Mouse (Mus musculus) Patski (cell line): ENCODE results near the gene Wdfy2. TPM values are rescaled to one million over a fixed set of nuclear protein-coding genes. Genes with fewer than 3 reads are reported as not detected.

ENCODE experiments used
- ATAC-seq: fragments of 100-300 bp; one replicate; pipeline ENCODE4 v1.8.0; 2021
- CTCF ChIA-PET: fragments of 350-600 bp; sonication (Branson Sonifier 250); formaldehyde crosslinking; loops from one replicate; lab custom pipeline; 2022; ENCODE audit warnings: inconsistent platforms; lab: Charles Lee
- POLR2A ChIA-PET: fragments of 350-600 bp; sonication (Branson Sonifier 250); formaldehyde crosslinking; loops from one replicate; lab custom pipeline; 2022; ENCODE audit warnings: antibody characterized with exemption, inconsistent platforms; lab: Charles Lee
- DNase-seq: peaks from one replicate; pipeline ENCODE4 v3.0.0-alpha.2; 2011; ENCODE audit warnings: low read depth, low spot score
- H3K27me3 ChIP-seq: fragments of 371-371 bp; one replicate; pipeline ENCODE4 v1.5.1; 2021
- CTCF ChIP-seq: fragments of 100-300 bp; IDR thresholded peaks from one replicate; pipeline ENCODE4 v1.5.1; 2021
- in situ Hi-C: fragments of 300-500 bp; cut with MboI; formaldehyde crosslinking; loops from 3 replicates; pipeline ENCODE4 v1.11.1; 2018; ENCODE audit warnings: low pct_unique_long_range_greater_than_20kb, mixed read lengths
- polyA plus RNA-seq: library from polyadenylated mRNA; unstranded; gene quantifications from one replicate; pipeline ENCODE4 v1.2.3, GENCODE M21; 2021

Gene Wdfy2
- polyA plus RNA-seq, 1 experiment from 2014 or later: 9.4 TPM

DNA sequence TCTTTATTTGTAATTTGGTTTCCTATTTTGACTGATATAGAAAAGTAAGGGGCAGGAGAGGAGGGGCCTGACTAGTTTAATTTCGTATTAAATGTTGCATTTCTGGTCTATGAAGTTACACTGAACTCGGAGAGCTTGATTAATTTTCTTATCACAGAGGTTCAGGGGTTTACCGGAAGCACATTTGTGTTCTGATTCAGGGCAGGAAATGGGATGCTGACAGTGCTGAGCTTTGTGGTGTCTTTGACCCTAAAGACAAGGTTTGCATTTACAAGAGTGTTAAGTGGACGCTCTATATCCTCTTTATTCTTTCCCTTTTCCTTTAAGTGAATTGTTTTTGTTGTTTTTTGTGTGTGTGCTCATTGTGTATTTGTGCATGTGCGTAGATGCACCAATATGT lies 25.1 kb downstream of the Wdfy2 start:
- CTCF ChIA-PET: no interaction called here
- H3K27me3 ChIP-seq: no peaks in the 10 kb centered on the region
- in situ Hi-C loops: no loop called here
- no peak for DNase-seq
- ATAC-seq: no peak
- POLR2A ChIA-PET: interaction anchor here (0.7 kb wide), 1 partner anchor 16 kb away, joined by 3 read pairs; no protein-coding TSS in a partner anchor
- TF ChIP-seq CTCF: no peak

DNA sequence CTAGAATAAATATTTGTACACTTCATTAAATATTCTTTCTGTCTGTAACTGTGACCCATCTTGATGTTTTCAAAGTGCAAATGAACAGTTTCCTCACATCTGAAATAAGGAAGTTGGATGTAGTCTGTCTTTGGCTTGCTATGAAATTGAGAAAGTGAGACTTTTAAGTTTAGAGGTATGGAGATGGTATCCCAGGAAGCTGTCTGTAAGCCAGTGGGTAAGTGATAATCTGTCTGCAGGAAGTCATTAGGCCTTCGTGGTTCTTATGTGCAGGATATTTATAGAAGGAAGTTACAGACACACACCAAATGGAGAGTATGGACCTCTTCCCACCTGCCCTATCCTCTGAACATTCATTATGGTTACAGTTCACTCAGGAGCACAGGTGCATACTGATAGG lies 26.8 kb downstream of the Wdfy2 start:
- in situ Hi-C loops: no loop called here
- no peaks in the 10 kb centered on the region for H3K27me3 ChIP-seq
- no peak for TF ChIP-seq CTCF
- POLR2A ChIA-PET: no interaction called here
- ATAC-seq (no peak), DNase-seq (no peak)
- CTCF ChIA-PET: no interaction called here

DNA sequence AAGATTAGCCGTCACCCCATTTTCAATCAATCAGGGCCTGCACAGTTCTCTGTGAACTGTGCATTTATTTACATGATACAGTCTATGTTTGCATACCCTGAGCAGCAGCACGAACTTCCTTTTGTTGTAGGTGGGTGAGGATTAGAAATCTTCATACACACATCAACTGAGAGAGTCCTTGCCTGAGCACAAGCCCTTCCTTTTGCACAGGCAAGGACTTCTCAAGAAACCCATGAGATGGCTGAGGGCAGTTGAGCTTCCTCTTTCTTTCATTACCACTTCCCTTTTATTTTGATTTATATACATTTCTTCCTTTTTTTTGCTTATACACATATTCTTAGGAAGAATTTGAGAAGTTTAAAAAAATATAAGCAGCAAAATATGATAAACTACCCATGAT lies 27.9 kb downstream of the Wdfy2 start:
- ATAC-seq: no peak
- ChIA-PET CTCF (no interaction called here), POLR2A (interaction anchor here (0.7 kb wide), 1 partner anchor 83 kb away, joined by 4 read pairs; no protein-coding TSS in a partner anchor)
- in situ Hi-C loops: no loop called here
- no peak for TF ChIP-seq CTCF
- H3K27me3 ChIP-seq: no peaks in the 10 kb centered on the region
- DNase-seq: no peak

DNA sequence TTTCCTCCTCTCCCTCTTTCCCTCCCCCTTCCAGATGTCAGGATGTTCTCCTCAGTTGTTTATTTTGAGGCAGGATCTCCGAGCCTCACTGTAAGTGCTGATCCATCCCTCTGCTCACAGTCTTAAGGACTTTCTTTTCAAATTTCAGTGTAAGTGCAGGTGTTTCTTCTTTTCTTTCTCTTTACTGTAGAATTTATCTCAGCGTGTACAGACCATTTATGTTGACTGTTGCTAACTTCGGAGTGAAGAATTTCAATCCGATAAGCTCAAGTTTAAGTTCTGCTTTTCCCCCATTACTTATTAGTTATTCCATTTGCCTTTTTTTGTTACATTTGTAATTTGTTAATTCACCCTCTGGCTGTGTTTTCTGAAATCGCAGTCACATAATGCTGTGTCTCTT lies 29.6 kb downstream of the Wdfy2 start:
- ChIA-PET CTCF (interaction anchor here (0.9 to 1.6 kb wide), 2 partner anchors 11 to 12 kb away, joined by 3 to 4 read pairs; no protein-coding TSS in a partner anchor), POLR2A (no interaction called here)
- no peak for TF ChIP-seq CTCF
- DNase-seq: no peak
- no peaks in the 10 kb centered on the region for H3K27me3 ChIP-seq
- in situ Hi-C loops: no loop called here
- ATAC-seq: no peak

DNA sequence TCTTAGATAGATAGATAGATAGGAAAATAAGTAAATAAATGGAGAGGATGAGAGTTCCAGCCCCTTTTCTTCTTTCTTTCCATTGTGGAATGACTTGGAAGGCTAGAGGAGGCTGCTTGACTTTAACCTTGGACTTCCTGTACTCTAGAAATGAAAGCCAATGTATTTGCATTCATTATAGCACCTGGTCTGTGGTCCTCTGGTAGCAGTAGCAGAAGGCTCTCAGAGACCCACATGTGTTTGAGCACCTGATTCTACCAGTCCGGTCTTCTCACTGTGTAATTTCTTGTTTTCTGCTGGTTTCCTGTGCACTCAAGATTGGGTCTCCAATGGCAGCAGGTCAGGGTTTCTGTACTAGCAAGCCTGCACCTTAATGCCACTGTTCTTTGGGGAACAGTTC lies 30.1 kb downstream of the Wdfy2 start:
- ChIA-PET POLR2A (no interaction called here), CTCF (interaction anchor here (1.6 kb wide), 1 partner anchor 11 kb away, joined by 4 read pairs; no protein-coding TSS in a partner anchor)
- DNase-seq (no peak), ATAC-seq (no peak)
- TF ChIP-seq CTCF: no peak
- no peaks in the 10 kb centered on the region for H3K27me3 ChIP-seq
- in situ Hi-C loops: no loop called here

DNA sequence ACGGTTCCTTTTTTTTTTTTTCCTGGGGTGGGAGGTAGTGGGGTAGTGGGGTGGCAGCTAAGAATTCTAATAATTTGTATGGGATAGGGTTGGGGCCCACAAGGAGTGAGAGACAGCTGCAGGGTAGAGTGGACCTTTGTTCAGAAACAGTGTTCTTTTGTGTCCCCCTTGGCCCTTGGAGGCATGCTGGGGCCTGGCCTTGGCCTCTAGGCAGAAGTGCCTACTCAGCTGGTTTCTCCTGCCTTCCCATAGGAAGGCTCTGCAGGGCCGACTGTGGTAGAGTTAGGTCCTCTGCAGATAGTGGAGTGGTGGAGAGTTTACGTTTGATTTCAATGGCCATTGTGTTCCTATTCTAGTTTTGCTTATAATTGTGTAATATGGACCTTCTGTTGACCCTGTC lies 30.8 kb downstream of the Wdfy2 start:
- no peak for TF ChIP-seq CTCF
- CTCF ChIA-PET: no interaction called here
- in situ Hi-C loops: no loop called here
- H3K27me3 ChIP-seq: no peaks in the 10 kb centered on the region
- DNase-seq (no peak), ATAC-seq (no peak)
- POLR2A ChIA-PET: no interaction called here

DNA sequence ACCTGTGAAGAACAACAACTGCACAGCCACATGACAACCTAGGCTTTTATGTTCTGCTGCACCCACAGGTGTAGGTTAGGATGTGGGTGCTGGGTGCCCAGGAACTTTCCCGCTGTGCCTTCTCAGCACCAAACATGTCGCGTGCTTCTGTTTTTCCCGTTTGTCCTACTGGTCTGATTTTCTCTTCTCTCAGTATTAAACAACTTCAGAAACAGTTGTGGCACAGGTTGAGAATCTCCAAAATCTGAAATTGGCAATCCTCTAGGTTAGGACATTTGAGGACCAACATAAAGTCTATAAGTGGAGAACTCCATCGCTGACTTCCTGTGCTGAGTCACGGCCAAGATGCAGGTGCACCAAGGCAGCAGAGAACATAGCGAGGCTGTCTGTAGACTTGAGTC lies 32.8 kb downstream of the Wdfy2 start:
- ATAC-seq (no peak), DNase-seq (no peak)
- CTCF ChIA-PET: interaction anchor here (1.2 to 2.6 kb wide), 2 partner anchors 9 to 14 kb away, joined by 4 to 9 read pairs; no protein-coding TSS in a partner anchor
- POLR2A ChIA-PET: no interaction called here
- in situ Hi-C loops: no loop called here
- no peak for TF ChIP-seq CTCF
- no peaks in the 10 kb centered on the region for H3K27me3 ChIP-seq

DNA sequence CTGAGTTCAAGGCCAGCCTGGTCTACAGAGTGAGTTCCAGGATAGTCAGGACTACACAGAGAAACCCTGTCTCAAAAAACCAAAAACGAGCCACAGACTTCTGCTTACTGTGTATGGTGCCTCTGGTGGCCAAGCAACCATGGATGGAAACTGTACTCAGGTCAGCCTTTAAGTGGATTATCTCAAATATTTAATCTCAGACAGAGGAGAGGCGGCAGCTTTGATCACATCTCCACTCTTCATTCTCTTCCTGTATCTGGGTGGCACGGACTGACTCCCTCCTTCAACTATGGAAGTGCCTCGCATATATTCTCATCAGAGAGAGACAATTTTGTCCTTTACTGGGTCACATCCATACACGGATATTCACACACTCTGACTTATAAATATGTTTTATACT lies 34.0 kb downstream of the Wdfy2 start:
- TF ChIP-seq CTCF: no peak
- H3K27me3 ChIP-seq: no peaks in the 10 kb centered on the region
- CTCF ChIA-PET: interaction anchor here (2.6 kb wide), 1 partner anchor 15 kb away, joined by 9 read pairs; no protein-coding TSS in a partner anchor
- DNase-seq (no peak), ATAC-seq (no peak)
- in situ Hi-C loops: no loop called here
- POLR2A ChIA-PET: no interaction called here

DNA sequence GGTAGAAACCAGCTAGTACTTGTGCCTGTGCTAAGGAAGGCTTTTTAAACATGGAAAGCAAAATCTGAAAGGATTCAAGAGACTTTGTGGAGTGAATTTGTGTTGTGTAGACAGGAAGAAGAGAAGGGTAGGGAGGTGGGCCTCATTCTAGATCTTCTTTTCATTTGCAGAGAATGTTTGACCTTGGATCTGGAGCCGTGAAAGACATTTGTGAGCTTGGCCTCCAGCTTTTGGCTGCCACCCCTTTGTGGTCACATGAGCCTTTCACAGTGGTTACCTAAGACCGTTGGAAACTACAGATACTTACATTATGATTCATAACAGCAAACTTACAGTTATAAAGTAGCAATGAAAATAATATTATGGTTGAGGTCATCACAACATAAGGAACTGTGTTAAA lies 34.5 kb downstream of the Wdfy2 start:
- in situ Hi-C loops: no loop called here
- DNase-seq: no peak
- TF ChIP-seq CTCF: no peak
- POLR2A ChIA-PET: no interaction called here
- CTCF ChIA-PET: interaction anchor here (2.3 kb wide), 1 partner anchor 16 kb away, joined by 8 read pairs; no protein-coding TSS in a partner anchor
- no peaks in the 10 kb centered on the region for H3K27me3 ChIP-seq
- ATAC-seq: no peak

DNA sequence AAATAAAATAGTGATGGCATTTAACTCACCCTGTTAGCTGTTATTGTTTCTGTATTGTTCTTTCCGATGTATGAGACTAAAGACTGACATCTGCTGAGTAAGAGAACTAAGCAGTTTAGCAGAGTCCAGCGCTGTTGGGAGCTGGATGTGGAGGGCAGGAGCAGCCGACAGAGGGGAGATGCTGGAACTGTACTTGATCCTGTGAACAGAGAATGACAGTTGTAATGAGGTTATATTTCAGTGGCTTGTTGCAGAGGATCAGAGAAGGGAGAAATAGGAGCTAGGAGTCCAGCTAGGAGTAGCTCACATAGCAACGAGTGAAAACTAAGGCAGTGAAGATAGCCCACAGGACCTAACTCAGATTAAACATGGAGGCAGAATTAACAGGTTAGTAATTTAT lies 36.3 kb downstream of the Wdfy2 start:
- no peak for ATAC-seq
- DNase-seq: no peak
- in situ Hi-C loops: no loop called here
- POLR2A ChIA-PET: interaction anchor here (1.0 to 1.2 kb wide), 2 partner anchors 47 to 170 kb away, joined by 3 read pairs; no protein-coding TSS in a partner anchor
- CTCF ChIA-PET: interaction anchor here (1.0 to 2.3 kb wide), 3 partner anchors 11 to 23 kb away, joined by 3 to 8 read pairs (median 3); no protein-coding TSS in a partner anchor
- no peaks in the 10 kb centered on the region for H3K27me3 ChIP-seq
- no peak for TF ChIP-seq CTCF

DNA sequence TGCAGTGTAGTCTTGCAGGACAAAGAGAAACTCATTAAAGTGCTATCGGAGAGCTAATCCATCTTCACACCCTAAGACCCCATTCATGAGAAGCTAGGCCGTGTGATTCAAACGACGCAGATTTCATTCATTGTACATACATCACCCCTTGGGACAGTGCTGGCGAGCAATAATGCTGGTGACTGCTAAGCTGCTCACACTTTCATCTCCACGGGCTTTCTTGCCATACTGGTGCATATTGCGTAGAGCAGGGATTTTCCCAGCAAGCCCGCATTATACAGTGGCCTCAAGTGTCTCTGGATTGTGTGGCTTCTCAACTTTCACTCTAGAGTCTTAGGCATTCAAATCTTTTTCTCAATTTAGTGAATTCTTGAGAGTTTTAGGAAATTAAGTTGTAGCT lies 36.9 kb downstream of the Wdfy2 start:
- in situ Hi-C loops: no loop called here
- ChIA-PET CTCF (interaction anchor here (1.0 to 1.1 kb wide), 2 partner anchors 11 to 23 kb away, joined by 3 read pairs; no protein-coding TSS in a partner anchor), POLR2A (interaction anchor here (0.8 to 1.2 kb wide), 3 partner anchors 41 to 170 kb away, joined by 3 to 5 read pairs (median 3); no protein-coding TSS in a partner anchor)
- no peak for DNase-seq
- no peaks in the 10 kb centered on the region for H3K27me3 ChIP-seq
- TF ChIP-seq CTCF: no peak
- ATAC-seq: no peak
